Mouse (Mus musculus) frontal cortex, postnatal 10 days (tissue): Measurements from ENCODE around the gene Gfpt1.
A peak's percentile ranks its signal among the peaks of the same experiment; 100 is the strongest.

Source experiments
- DNase-seq, 2 experiments: peaks; one replicate each; pipeline ENCODE4 v3.0.0; 2022; ENCODE audit warnings: low spot score in 2 of 2, mixed read lengths in 1 of 2

The Gfpt1 gene

GRCm38 (mm10) chr6:87101281-87101954 is 58.8 kb downstream of the Gfpt1 start:
- peak; percentile 73 to 85 for DNase-seq

GRCm38 (mm10) chr6:87101955-87102353 is 59.3 kb downstream of the Gfpt1 start:
- DNase-seq = no peak

- no peak for DNase-seq
These were observed 59.8 kb downstream of the Gfpt1 start for GRCm38 (mm10) chr6:87102421-87102911.

GRCm38 (mm10) chr6:87103314-87103713 is 60.7 kb downstream of the Gfpt1 start:
- DNase-seq = no peak

GRCm38 (mm10) chr6:87104123-87104796 is 61.6 kb downstream of the Gfpt1 start, which contains the start of gene D6Ertd527e:
D6Ertd527e (plus strand) TSS chr6:87104746.
- no peak for DNase-seq

GRCm38 (mm10) chr6:87111493-87111892 is 68.8 kb downstream of the Gfpt1 start:
- no peak for DNase-seq

GRCm38 (mm10) chr6:87112125-87112524 is 69.5 kb downstream of the Gfpt1 start:
- no peak for DNase-seq

GRCm38 (mm10) chr6:87115981-87116380 is 73.3 kb downstream of the Gfpt1 start:
- no peak for DNase-seq

- no peak for DNase-seq
These were observed 74.0 kb downstream of the Gfpt1 start for GRCm38 (mm10) chr6:87116596-87116995.

- no peak for DNase-seq
These were observed 76.6 kb downstream of the Gfpt1 start for GRCm38 (mm10) chr6:87119066-87119837.

GRCm38 (mm10) chr6:87119975-87120374 is 77.3 kb downstream of the Gfpt1 start:
- no peak for DNase-seq

GRCm38 (mm10) chr6:87120661-87121060 is 78.0 kb downstream of the Gfpt1 start:
- no peak for DNase-seq

GRCm38 (mm10) chr6:87121961-87122360 is 79.3 kb downstream of the Gfpt1 start:
- DNase-seq = no peak

GRCm38 (mm10) chr6:87123406-87123805 is 80.8 kb downstream of the Gfpt1 start:
- DNase-seq = no peak

GRCm38 (mm10) chr6:87123973-87124372 is 81.3 kb downstream of the Gfpt1 start:
- no peak for DNase-seq

GRCm38 (mm10) chr6:87127049-87127753 is 84.6 kb downstream of the Gfpt1 start:
- DNase-seq = no peak

- DNase-seq = no peak
These were observed 87.2 kb downstream of the Gfpt1 start for GRCm38 (mm10) chr6:87129861-87130260.

GRCm38 (mm10) chr6:87130628-87131027 is 88.0 kb downstream of the Gfpt1 start:
- no peak for DNase-seq

- DNase-seq = no peak
These were observed 88.4 kb downstream of the Gfpt1 start for GRCm38 (mm10) chr6:87131078-87131477.

- DNase-seq = no peak
These were observed 90.9 kb downstream of the Gfpt1 start for GRCm38 (mm10) chr6:87133520-87133919.

GRCm38 (mm10) chr6:87133966-87134546 is 91.4 kb downstream of the Gfpt1 start:
- DNase-seq = no peak
